Mouse (Mus musculus) limb, embryonic 14.5 days (tissue): ENCODE measurements around the gene Sval3. TPM values are rescaled to one million over a fixed set of nuclear protein-coding genes. Genes with fewer than 3 reads are reported as not detected.

Experiments used
- ATAC-seq: fragments of 200-750 bp; cut with Nextera tagmentation; 2 replicates; pipeline ENCODE4 v1.8.0; 2017; ENCODE audit warnings: low read depth, moderate number of reproducible peaks, moderate TSS enrichment; ENCODE audit not compliant: low FRiP score
- DNase-seq: peaks from one replicate; pipeline ENCODE4 v3.0.0-alpha.2; 2015; ENCODE audit warnings: low spot score
- H3K27ac ChIP-seq: fragments of 300-500 bp; sonication (generic); replicated peaks from 2 replicates; pipeline ENCODE4 v1.5.1; 2014; ENCODE audit warnings: low read depth, mild to moderate bottlenecking, low read length, moderate library complexity, mixed read lengths
- H3K27me3 ChIP-seq: fragments of 300-500 bp; sonication (generic); 2 replicates; pipeline ENCODE4 v1.6.1; 2014; ENCODE audit warnings: low read length, mixed read lengths; ENCODE audit not compliant: control insufficient read depth, insufficient read depth
- H3K36me3 ChIP-seq: fragments of 300-500 bp; sonication (generic); 2 replicates; pipeline ENCODE4 v1.6.1; 2014; ENCODE audit warnings: mild to moderate bottlenecking, low read length, moderate library complexity, mixed read lengths; ENCODE audit not compliant: control insufficient read depth, insufficient read depth
- H3K4me1 ChIP-seq: fragments of 300-500 bp; sonication (generic); 2 replicates; pipeline ENCODE4 v1.6.1; 2014; ENCODE audit warnings: antibody characterized with exemption, low read length, mixed read lengths; ENCODE audit not compliant: control insufficient read depth, insufficient read depth
- H3K4me2 ChIP-seq: fragments of 300-500 bp; sonication (generic); replicated peaks from 2 replicates; pipeline ENCODE4 v1.6.1; 2014; ENCODE audit warnings: low read depth, mild to moderate bottlenecking, low read length, moderate library complexity; ENCODE audit not compliant: severe bottlenecking
- H3K4me3 ChIP-seq: fragments of 300-500 bp; sonication (generic); replicated peaks from 2 replicates; pipeline ENCODE4 v1.5.1; 2014; ENCODE audit warnings: low read length
- H3K9ac ChIP-seq: fragments of 300-500 bp; sonication (generic); 2 replicates; pipeline ENCODE4 v1.6.1; 2014; ENCODE audit warnings: mild to moderate bottlenecking, low read depth, low read length, moderate library complexity; ENCODE audit not compliant: severe bottlenecking
- H3K9me3 ChIP-seq: fragments of 300-500 bp; sonication (generic); 2 replicates; pipeline ENCODE4 v1.6.1; 2016; ENCODE audit warnings: low read length; ENCODE audit not compliant: control insufficient read depth
- POLR2A ChIP-seq: fragments of 200-500 bp; IDR thresholded peaks from 2 replicates; pipeline ENCODE4 v1.8.0; 2012; ENCODE audit warnings: inconsistent platforms, mild to moderate bottlenecking, moderate library complexity, borderline replicate concordance; ENCODE audit not compliant: insufficient read depth, insufficient read length; ENCODE audit errors: extremely low read depth
- WGBS: fragments of 180-500 bp; shearing (Covaris S2); extraction: QIAGEN DNeasy Blood & Tissue Kit; methylation state at CpG from one replicate; pipeline ENCODE4 v1.1.7; 2014; 5-methylcytosine and 5-hydroxymethylcytosine counted together
- polyA plus RNA-seq, 2 experiments: library from polyadenylated mRNA; depleted of rRNA in 1 of 2; stranded (reverse) in 1 of 2; unstranded in 1 of 2; fragments of >200 nt; fragmentation: Nextera tagmentation in 1 of 2; extraction: Ambion mirVana in 1 of 2; gene quantifications; 2 replicates each; pipeline versions ENCODE4 v1.2.1 to v1.2.3; 2012 to 2014

Sval3 gene
- polyA plus RNA-seq (2012; rRNA removed) (not detected in 2 replicates), polyA plus RNA-seq (2014; fragmentation: Nextera tagmentation; extraction: Ambion mirVana) (not detected in 2 replicates)

GRCm38 (mm10) chr6:41967840-41968239 lies at the start of gene Sval3:
Sval3 (plus strand) TSS chr6:41968140.
- 59% methylated on average over 1 of the region's 1 CpGs for WGBS
- Histone ChIP-seq H3K36me3 (no peaks in the 10 kb centered on the region), H3K4me1 (no peaks in the 10 kb centered on the region), H3K9me3 (no peaks in the 10 kb centered on the region), H3K9ac (no peak within 1 kb of the TSS), H3K27ac (no peak within 1 kb of the TSS), H3K27me3 (no peaks in the 10 kb centered on the region), H3K4me3 (no peak within 1 kb of the TSS), H3K4me2 (no peak within 1 kb of the TSS)
- no peak for ATAC-seq
- TF ChIP-seq POLR2A = no peak
- DNase-seq = no peak

GRCm38 (mm10) chr6:41951330-41951729 lies 16.6 kb upstream of the Sval3 start, which contains the start of gene Sval1:
Sval1 (plus strand) TSS chr6:41951630.
- DNase-seq = no peak
- H3K4me3 ChIP-seq = no peak within 1 kb of the TSS
- H3K27ac ChIP-seq = no peak within 1 kb of the TSS
- no peaks in the 10 kb centered on the region for H3K4me1 ChIP-seq
- no peaks in the 10 kb centered on the region for H3K27me3 ChIP-seq
- ATAC-seq = no peak
- no peak for TF ChIP-seq POLR2A
- no peaks in the 10 kb centered on the region for H3K9me3 ChIP-seq
- 41% methylated on average over 1 of the region's 1 CpGs for WGBS
- no peak within 1 kb of the TSS for H3K9ac ChIP-seq
- H3K4me2 ChIP-seq = no peak within 1 kb of the TSS
- H3K36me3 ChIP-seq = no peaks in the 10 kb centered on the region

Other genes with a start within 250 kb of the Sval3 start
- gene Olfr459, start 193.0 kb upstream of the Sval3 start, polyA plus RNA-seq (2012; rRNA removed) = not detected in 2 replicates
- gene Olfr459, start 193.0 kb upstream of the Sval3 start, polyA plus RNA-seq (2014; fragmentation: Nextera tagmentation; extraction: Ambion mirVana) = not detected in 2 replicates
- not detected in 2 replicates for gene Pip, start 120.6 kb upstream of the Sval3 start, polyA plus RNA-seq (2012; rRNA removed)
- not detected in 2 replicates for gene Pip, start 120.6 kb upstream of the Sval3 start, polyA plus RNA-seq (2014; fragmentation: Nextera tagmentation; extraction: Ambion mirVana)
- not detected in 2 replicates for gene Sval2, start 115.2 kb upstream of the Sval3 start, polyA plus RNA-seq (2012; rRNA removed)
- not detected in 2 replicates for gene Sval2, start 115.2 kb upstream of the Sval3 start, polyA plus RNA-seq (2014; fragmentation: Nextera tagmentation; extraction: Ambion mirVana)
- gene Sval1, start 16.5 kb upstream of the Sval3 start, polyA plus RNA-seq (2012; rRNA removed) = not detected in 2 replicates
- not detected in 2 replicates for gene Sval1, start 16.5 kb upstream of the Sval3 start, polyA plus RNA-seq (2014; fragmentation: Nextera tagmentation; extraction: Ambion mirVana)
- not detected in 2 replicates for gene Sva, start 70.3 kb downstream of the Sval3 start, polyA plus RNA-seq (2012; rRNA removed)
- not detected in 2 replicates for gene Sva, start 70.3 kb downstream of the Sval3 start, polyA plus RNA-seq (2014; fragmentation: Nextera tagmentation; extraction: Ambion mirVana)
- gene Tas2r139, start 172.8 kb downstream of the Sval3 start, polyA plus RNA-seq (2012; rRNA removed) = not detected in 2 replicates
- not detected in 2 replicates for gene Tas2r139, start 172.8 kb downstream of the Sval3 start, polyA plus RNA-seq (2014; fragmentation: Nextera tagmentation; extraction: Ambion mirVana)
- gene Tas2r144, start 247.2 kb downstream of the Sval3 start, polyA plus RNA-seq (2012; rRNA removed) = not detected in 2 replicates
- not detected in 2 replicates for gene Tas2r144, start 247.2 kb downstream of the Sval3 start, polyA plus RNA-seq (2014; fragmentation: Nextera tagmentation; extraction: Ambion mirVana)